Mouse (Mus musculus): ENCODE measurements around the gene Gm21905.

GRCm38 (mm10) chr5:67947006-67947405 lies 785 bp upstream of the Gm21905 start:
- TF ChIP-seq GATA1 (IDR thresholded peaks at IDR 0.05; ENCODE audit: borderline replicate concordance, low read length) (no peak), FLI1 (IDR thresholded peaks at IDR 0.05; ENCODE audit: low read length) (no peak)
